Mouse (Mus musculus) stomach, embryonic 14.5 days (tissue): ENCODE results near the gene Trmt10c. TPM values are rescaled to one million over a fixed set of nuclear protein-coding genes. Genes with fewer than 3 reads are reported as not detected.

Experiments used
- ATAC-seq: fragments of 200-750 bp; cut with Nextera tagmentation; 2 replicates; pipeline ENCODE4 v1.8.0; 2017; ENCODE audit warnings: low read depth, moderate TSS enrichment; ENCODE audit not compliant: insufficient number of reproducible peaks, insufficient read depth, low FRiP score
- H3K27ac ChIP-seq: fragments of 300-500 bp; sonication (generic); 2 replicates; pipeline ENCODE4 v1.5.1; 2014; ENCODE audit warnings: mild to moderate bottlenecking, low read length, moderate library complexity, mixed read lengths
- H3K27me3 ChIP-seq: fragments of 300-500 bp; sonication (generic); 2 replicates; pipeline ENCODE4 v1.6.1; 2014; ENCODE audit warnings: low read length, control low read depth, mixed read lengths; ENCODE audit not compliant: control insufficient read depth, insufficient read depth
- H3K36me3 ChIP-seq: fragments of 300-500 bp; sonication (generic); 2 replicates; pipeline ENCODE4 v1.6.1; 2014; ENCODE audit warnings: mild to moderate bottlenecking, control low read depth, low read length, moderate library complexity, mixed read lengths; ENCODE audit not compliant: control insufficient read depth, insufficient read depth
- H3K4me1 ChIP-seq: fragments of 300-500 bp; sonication (generic); 2 replicates; pipeline ENCODE4 v1.6.1; 2014; ENCODE audit warnings: low read length, control low read depth, mixed read lengths; ENCODE audit not compliant: control insufficient read depth, insufficient read depth
- H3K4me2 ChIP-seq: fragments of 300-500 bp; sonication (generic); replicated peaks from 2 replicates; pipeline ENCODE4 v1.6.1; 2014; ENCODE audit warnings: low read depth, low read length, control low read depth
- H3K4me3 ChIP-seq: fragments of 300-500 bp; sonication (generic); 2 replicates; pipeline ENCODE4 v1.5.1; 2014; ENCODE audit warnings: low read depth, low read length, control low read depth
- H3K9ac ChIP-seq: fragments of 300-500 bp; sonication (generic); replicated peaks from 2 replicates; pipeline ENCODE4 v1.6.1; 2014; ENCODE audit warnings: low read depth, mild to moderate bottlenecking, control low read depth, low read length, moderate library complexity, mixed read lengths
- H3K9me3 ChIP-seq: fragments of 300-500 bp; sonication (generic); 2 replicates; pipeline ENCODE4 v1.6.1; 2016; ENCODE audit warnings: low read depth, low read length, control low read depth; ENCODE audit not compliant: control insufficient read depth
- WGBS: fragments of 180-500 bp; shearing (Covaris S2); extraction: QIAGEN DNeasy Blood & Tissue Kit; methylation state at CpG from one replicate; pipeline ENCODE4 v1.1.7; 2014; 5-methylcytosine and 5-hydroxymethylcytosine counted together
- polyA plus RNA-seq: library from polyadenylated mRNA; unstranded; fragments of >200 nt; fragmentation: Nextera tagmentation; extraction: Ambion mirVana; gene quantifications from 2 replicates; pipeline ENCODE4 v1.2.1, GENCODE M21; 2014

The Trmt10c gene
- polyA plus RNA-seq, 1 experiment from 2014 or later, result 29.0 TPM

DNA sequence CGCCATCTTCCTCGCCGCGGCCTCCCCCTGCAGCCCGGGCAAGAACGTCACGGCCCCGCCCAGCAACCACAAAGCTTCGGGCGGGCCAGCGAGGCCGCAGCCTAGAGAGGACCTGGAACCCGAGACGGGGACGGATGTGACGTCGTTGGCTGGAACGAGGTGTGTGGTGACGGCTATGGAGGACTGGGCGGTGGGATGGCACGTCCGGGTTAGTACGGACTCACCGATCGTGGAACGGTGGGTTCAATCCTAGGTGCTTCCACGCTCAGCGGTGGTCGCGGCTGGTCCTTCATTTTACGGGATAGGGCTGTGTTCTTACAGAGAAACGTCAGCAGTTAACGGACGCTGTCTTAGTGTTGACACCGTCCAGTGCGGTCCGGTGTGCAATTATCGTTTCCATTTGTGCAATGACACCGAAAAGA is 7.9 kb downstream of the Trmt10c start, which contains the start of gene Pcnp:
Pcnp (minus strand) TSS at position 79 of the 422 bp plus-strand sequence.
- H3K36me3 ChIP-seq, result peaks cover 40% of the 10 kb centered on the region
- peak within 1 kb of the TSS; percentile 73 for H3K4me3 ChIP-seq
- peak within 1 kb of the TSS; percentile 72 for H3K4me2 ChIP-seq
- peak within 1 kb of the TSS; percentile 90 for H3K27ac ChIP-seq
- no peaks in the 10 kb centered on the region for H3K27me3 ChIP-seq
- peaks cover 11% of the 10 kb centered on the region for H3K4me1 ChIP-seq
- peak; percentile 100 for ATAC-seq
- under 1% methylated on average over 39 of the region's 39 CpGs for WGBS
- peak within 1 kb of the TSS; percentile 95 for H3K9ac ChIP-seq
- no peaks in the 10 kb centered on the region for H3K9me3 ChIP-seq

DNA sequence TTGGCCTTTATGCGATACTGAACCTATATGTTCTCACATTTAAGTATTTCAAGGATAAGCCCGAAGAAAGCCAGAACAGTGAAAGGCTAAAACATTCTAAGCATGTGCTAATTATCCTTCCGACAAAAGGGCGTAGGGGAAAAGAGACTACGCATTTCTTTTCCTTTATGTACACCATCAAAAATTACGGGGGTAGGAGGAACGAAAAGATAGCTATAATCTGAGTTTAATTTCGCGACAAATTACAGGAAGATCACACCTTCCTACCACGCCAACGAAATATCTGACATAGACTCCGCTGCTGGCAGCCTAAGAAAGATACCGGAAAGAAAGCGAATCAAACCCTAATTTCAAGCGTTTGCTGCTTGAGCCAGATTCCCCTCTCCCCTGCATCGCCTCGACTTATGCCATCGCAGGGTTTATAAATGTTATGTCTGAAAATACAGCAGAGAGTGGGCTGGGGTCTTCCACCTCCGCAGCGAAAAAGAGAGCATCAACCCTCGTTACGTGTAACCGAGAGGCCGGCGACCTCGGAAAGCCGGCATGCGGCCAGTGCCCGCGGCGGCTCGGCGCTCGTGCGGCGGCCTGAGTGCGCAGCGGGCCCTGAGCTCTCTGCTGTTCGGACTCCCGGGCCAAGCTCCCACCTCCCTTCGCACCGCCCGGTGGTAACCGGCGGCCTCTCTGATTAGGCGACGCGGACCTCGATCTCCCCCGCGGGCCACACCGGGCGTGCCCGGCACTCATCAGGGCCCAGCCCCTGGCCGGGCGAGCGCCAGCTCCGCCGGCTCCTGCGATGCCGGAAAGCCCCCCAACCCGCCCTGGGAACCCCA is 8.7 kb downstream of the Trmt10c start:
- ATAC-seq, result peak; percentile 84
- Histone ChIP-seq H3K27ac (peak overlapping the region; percentile 90), H3K4me2 (peak overlapping the region; percentile 72), H3K4me3 (peak overlapping the region; percentile 73), H3K4me1 (peaks cover 11% of the 10 kb centered on the region), H3K9ac (peak overlapping the region; percentile 95), H3K9me3 (no peaks in the 10 kb centered on the region), H3K27me3 (no peaks in the 10 kb centered on the region), H3K36me3 (peaks cover 34% of the 10 kb centered on the region)
- WGBS, result under 1% methylated on average over 60 of the region's 62 CpGs

DNA sequence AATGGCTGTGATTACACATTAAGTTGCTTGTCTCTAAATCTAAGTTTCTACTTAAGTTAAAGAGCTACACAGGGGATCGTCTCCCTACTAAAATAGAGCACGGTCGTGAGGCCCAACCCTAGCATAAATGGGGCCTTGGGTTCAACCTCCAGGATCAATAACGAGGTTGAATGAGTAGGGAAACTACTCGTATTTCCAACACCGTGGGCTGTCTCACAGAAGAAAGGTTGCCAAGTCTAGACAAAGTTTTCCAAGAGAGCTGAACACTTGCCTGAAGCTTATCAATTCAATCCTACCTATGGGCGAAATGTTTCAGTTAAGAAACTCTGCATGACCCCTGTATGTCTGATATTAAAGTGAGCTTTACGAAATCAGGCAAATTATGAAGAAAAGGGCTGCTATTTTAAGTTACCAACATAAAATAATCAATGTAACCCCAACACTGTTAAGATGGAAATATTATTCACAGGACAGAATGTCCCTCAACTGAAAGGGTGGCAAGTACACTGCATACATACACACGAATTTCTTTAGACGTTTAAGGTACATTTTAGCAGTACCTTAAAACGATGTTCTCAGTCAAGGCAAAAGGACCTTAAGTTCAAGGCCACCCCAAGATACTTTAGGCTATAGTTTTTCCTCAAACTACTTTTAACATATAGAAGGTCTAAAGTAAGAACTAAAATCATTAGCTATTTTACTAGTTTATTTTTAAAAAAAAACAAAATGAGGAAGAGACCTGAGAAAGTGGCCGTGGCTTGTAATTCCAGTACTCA is 9.6 kb downstream of the Trmt10c start:
- H3K9ac ChIP-seq, result peak overlapping the region; percentile 95
- peaks cover 27% of the 10 kb centered on the region; the same call in 1 of the 2 replicates for H3K36me3 ChIP-seq
- peak overlapping the region; percentile 73 for H3K4me3 ChIP-seq
- no peaks in the 10 kb centered on the region for H3K9me3 ChIP-seq
- no peak for ATAC-seq
- H3K4me1 ChIP-seq, result peaks cover 11% of the 10 kb centered on the region
- peak overlapping the region; percentile 72 for H3K4me2 ChIP-seq
- no peaks in the 10 kb centered on the region for H3K27me3 ChIP-seq
- H3K27ac ChIP-seq, result no peak overlapping the region
- WGBS, result 38% methylated on average over 12 of the region's 12 CpGs

DNA sequence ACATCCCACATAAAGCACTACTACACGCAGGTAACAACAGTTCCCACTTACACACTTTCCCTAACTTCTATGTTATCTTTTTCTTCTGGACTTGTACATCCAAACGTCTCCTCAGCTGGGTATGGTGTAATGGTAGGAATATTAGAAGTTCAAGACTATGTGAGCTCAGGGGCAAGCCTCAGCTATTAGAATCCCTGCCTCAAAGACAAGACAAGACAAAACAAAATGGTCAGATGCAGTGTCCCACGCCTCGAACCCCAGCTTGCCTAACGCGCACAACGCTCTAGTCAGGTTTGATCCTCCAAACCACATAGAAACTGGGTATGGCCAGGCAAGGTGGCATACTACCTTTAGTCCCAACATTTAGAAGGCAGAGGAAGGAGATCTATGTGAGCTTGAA is 18.0 kb downstream of the Trmt10c start:
- no peak for ATAC-seq
- Histone ChIP-seq H3K4me3 (no peak overlapping the region), H3K4me1 (no peaks in the 10 kb centered on the region), H3K27me3 (no peaks in the 10 kb centered on the region), H3K9ac (no peak overlapping the region), H3K9me3 (no peaks in the 10 kb centered on the region), H3K36me3 (peaks cover 39% of the 10 kb centered on the region), H3K27ac (no peak overlapping the region), H3K4me2 (no peak overlapping the region)
- WGBS, result 95% methylated on average over 7 of the region's 7 CpGs

DNA sequence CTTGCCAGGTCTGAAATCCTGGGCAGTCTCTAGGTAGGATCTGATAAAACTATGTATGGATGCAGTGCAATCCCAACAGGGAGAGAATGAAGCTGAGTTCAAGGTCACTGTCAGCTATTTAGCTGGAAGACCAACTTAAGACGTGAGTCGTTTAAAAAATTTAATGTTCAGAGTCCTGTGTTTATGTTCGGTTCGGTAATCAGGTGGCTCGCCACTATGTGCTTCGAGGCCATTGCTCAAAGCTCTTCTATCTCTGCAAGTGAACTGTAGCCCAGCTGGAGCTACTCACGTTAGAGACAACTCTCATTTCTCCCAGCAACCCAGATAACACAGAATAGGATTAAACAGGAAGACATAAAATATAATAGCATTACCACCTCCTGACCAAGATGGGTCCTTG is 23.5 kb downstream of the Trmt10c start:
- Histone ChIP-seq H3K9ac (no peak overlapping the region), H3K4me2 (no peak overlapping the region), H3K27ac (no peak overlapping the region), H3K4me1 (no peaks in the 10 kb centered on the region), H3K9me3 (no peaks in the 10 kb centered on the region), H3K27me3 (no peaks in the 10 kb centered on the region), H3K4me3 (no peak overlapping the region), H3K36me3 (peaks cover 27% of the 10 kb centered on the region)
- no peak for ATAC-seq
- 63% methylated on average over 7 of the region's 7 CpGs for WGBS

DNA sequence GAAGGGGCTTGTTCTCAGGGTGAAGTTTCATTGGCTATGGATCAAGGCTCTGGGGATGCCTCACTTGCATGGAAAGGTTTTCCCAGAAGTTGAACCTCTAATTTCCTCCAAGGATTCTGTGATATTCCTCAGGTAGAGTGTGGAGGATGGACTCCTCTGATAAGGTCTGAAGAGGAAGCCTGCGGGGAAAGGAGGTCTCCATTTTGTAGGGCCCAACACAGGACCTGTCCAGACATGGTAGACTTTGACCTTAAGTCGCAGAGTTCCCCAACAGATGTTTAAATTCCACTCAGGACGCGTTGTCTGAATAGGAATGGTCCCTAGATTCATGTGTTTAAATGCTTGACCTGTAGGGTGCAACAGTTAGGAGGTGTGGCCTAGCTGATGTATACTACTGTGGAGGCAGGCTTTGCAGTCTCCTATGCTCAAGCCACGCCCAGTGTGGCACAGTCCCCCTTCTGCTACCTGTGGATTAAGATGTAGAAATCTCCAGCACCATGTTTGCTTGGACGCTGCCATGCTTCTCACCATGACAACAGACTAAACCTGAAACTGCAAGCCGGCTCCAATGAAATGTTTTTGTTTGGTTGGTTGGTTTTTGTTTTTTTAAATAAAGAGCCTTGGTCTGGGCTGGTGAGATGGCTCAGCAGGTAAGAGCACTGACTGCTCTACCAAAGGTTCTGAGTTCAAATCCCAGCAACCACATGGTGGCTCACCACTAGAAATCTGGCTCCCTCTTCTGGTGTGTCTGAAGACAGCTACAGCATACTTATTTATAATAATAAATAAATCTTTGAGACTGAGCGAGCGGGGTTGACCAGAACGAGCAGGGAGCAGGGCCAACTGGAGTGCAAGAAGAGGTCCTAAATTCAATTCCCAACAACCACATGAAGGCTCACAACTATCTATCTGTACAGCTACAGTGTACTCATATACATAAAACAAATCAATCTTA is 24.6 kb downstream of the Trmt10c start:
- 89% methylated on average over 10 of the region's 10 CpGs for WGBS
- Histone ChIP-seq H3K9ac (no peak overlapping the region), H3K4me2 (no peak overlapping the region), H3K36me3 (peaks cover 18% of the 10 kb centered on the region), H3K4me3 (no peak overlapping the region), H3K27me3 (no peaks in the 10 kb centered on the region), H3K27ac (no peak overlapping the region), H3K9me3 (no peaks in the 10 kb centered on the region), H3K4me1 (no peaks in the 10 kb centered on the region)
- peak; percentile 53; the same call in 1 of the 2 replicates for ATAC-seq

DNA sequence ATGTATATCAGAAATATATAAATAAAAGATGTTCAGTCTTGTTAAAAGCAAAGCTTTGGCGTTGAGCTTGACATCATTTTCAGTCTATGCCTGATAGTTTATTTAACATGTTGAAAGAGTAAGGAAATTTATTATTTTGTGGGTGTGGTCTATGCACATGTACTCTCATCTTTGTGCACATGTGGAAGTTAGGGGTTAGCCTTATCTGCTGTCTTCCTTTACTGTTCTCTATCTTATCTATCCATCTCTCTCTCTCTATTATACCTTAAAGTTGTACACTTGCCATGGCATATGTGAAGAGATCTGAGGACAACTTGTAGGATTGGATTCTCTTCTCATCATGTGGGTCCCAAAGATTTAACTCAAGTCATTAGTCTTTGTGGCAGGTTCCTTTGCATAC is 28.8 kb downstream of the Trmt10c start:
- H3K36me3 ChIP-seq, result peaks cover 34% of the 10 kb centered on the region
- no peak for ATAC-seq
- no peak overlapping the region for H3K9ac ChIP-seq
- no peaks in the 10 kb centered on the region for H3K27me3 ChIP-seq
- no peak overlapping the region for H3K4me2 ChIP-seq
- no peaks in the 10 kb centered on the region for H3K4me1 ChIP-seq
- H3K4me3 ChIP-seq, result no peak overlapping the region
- WGBS, result 82% methylated on average over 1 of the region's 1 CpGs
- no peaks in the 10 kb centered on the region for H3K9me3 ChIP-seq
- H3K27ac ChIP-seq, result no peak overlapping the region

DNA sequence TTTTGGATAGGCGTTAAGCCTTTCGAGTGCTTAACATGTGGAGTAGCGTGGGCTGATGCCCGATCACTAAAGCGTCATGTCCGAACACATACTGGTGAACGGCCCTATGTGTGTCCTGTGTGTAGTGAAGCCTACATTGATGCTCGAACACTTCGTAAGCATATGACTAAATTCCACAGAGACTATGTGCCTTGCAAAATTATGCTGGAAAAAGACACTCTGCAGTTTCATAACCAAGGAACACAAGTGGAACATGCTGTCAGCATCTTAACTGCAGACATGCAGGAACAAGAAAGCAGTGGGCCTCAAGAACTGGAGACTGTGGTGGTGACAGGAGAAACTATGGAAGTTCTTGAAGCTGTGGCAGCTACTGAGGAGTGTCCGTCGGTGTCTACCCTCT is 30.8 kb downstream of the Trmt10c start:
- no peaks in the 10 kb centered on the region for H3K4me1 ChIP-seq
- no peak overlapping the region for H3K27ac ChIP-seq
- H3K4me3 ChIP-seq, result no peak overlapping the region
- H3K4me2 ChIP-seq, result no peak overlapping the region
- no peak for ATAC-seq
- H3K36me3 ChIP-seq, result peaks cover 32% of the 10 kb centered on the region
- H3K9ac ChIP-seq, result no peak overlapping the region
- H3K9me3 ChIP-seq, result no peaks in the 10 kb centered on the region
- WGBS, result 93% methylated on average over 11 of the region's 11 CpGs
- H3K27me3 ChIP-seq, result no peaks in the 10 kb centered on the region
